Mouse (Mus musculus) heart, embryonic 11.5 days (tissue): ENCODE measurements around the gene Spatc1l. TPM values are rescaled to one million over a fixed set of nuclear protein-coding genes. Genes with fewer than 3 reads are reported as not detected.

ENCODE experiments used
- ATAC-seq: fragments of 200-750 bp; cut with Nextera tagmentation; replicated peaks from 2 replicates; pipeline ENCODE4 v1.8.0; 2017; ENCODE audit warnings: moderate library complexity; ENCODE audit not compliant: insufficient number of reproducible peaks, low FRiP score, low TSS enrichment
- H3K27ac ChIP-seq: fragments of 300-500 bp; sonication (generic); 2 replicates; pipeline ENCODE4 v1.5.1; 2014; ENCODE audit warnings: mild to moderate bottlenecking, low read depth, low read length
- H3K27me3 ChIP-seq: fragments of 300-500 bp; sonication (generic); 2 replicates; pipeline ENCODE4 v1.6.1; 2014; ENCODE audit warnings: mild to moderate bottlenecking, low read length, mixed read lengths; ENCODE audit not compliant: control insufficient read depth, insufficient read depth
- H3K36me3 ChIP-seq: fragments of 300-500 bp; sonication (generic); 2 replicates; pipeline ENCODE4 v1.6.1; 2014; ENCODE audit warnings: mild to moderate bottlenecking, low read length, moderate library complexity, mixed read lengths; ENCODE audit not compliant: control insufficient read depth, insufficient read depth
- H3K4me1 ChIP-seq: fragments of 300-500 bp; sonication (generic); 2 replicates; pipeline ENCODE4 v1.6.1; 2014; ENCODE audit warnings: low read length; ENCODE audit not compliant: control insufficient read depth, insufficient read depth
- H3K4me2 ChIP-seq: fragments of 300-500 bp; sonication (generic); 2 replicates; pipeline ENCODE4 v1.6.1; 2014; ENCODE audit warnings: mild to moderate bottlenecking, moderate library complexity
- H3K4me3 ChIP-seq: fragments of 300-500 bp; sonication (generic); 2 replicates; pipeline ENCODE4 v1.5.1; 2014; ENCODE audit warnings: low read depth, low read length
- H3K9ac ChIP-seq: fragments of 300-500 bp; sonication (generic); 2 replicates; pipeline ENCODE4 v1.6.1; 2014; ENCODE audit warnings: mild to moderate bottlenecking, low read depth, low read length, moderate library complexity
- H3K9me3 ChIP-seq: fragments of 300-500 bp; sonication (generic); replicated peaks from 2 replicates; pipeline ENCODE4 v1.6.1; 2016; ENCODE audit warnings: low read length; ENCODE audit not compliant: control insufficient read depth
- WGBS: fragments of 180-500 bp; shearing (Covaris S2); extraction: QIAGEN DNeasy Blood & Tissue Kit; methylation state at CpG from one replicate; pipeline ENCODE4 v1.1.7; 2014; ENCODE audit not compliant: insufficient replicate concordance; 5-methylcytosine and 5-hydroxymethylcytosine counted together
- polyA plus RNA-seq: library from polyadenylated mRNA; unstranded; fragments of >200 nt; fragmentation: Nextera tagmentation; extraction: Ambion mirVana; gene quantifications from 2 replicates; pipeline ENCODE4 v1.2.1, GENCODE M21; 2014

Spatc1l gene
- polyA plus RNA-seq, 1 experiment from 2014 or later: not detected

GRCm38 (mm10) chr10:76542636-76543375, 19.3 kb upstream of the Spatc1l start:
- Histone ChIP-seq H3K27ac (no peak overlapping the region), H3K4me2 (no peak overlapping the region), H3K4me1 (no peaks in the 10 kb centered on the region), H3K4me3 (no peak overlapping the region), H3K27me3 (no peaks in the 10 kb centered on the region), H3K9ac (no peak overlapping the region), H3K9me3 (no peaks in the 10 kb centered on the region), H3K36me3 (peaks cover 34% of the 10 kb centered on the region)
- 77% methylated on average over 10 of the region's 10 CpGs for WGBS
- no peak for ATAC-seq

- Histone ChIP-seq H3K27me3 (no peaks in the 10 kb centered on the region), H3K27ac (no peak overlapping the region), H3K4me1 (no peaks in the 10 kb centered on the region), H3K9ac (no peak overlapping the region), H3K4me2 (no peak overlapping the region), H3K9me3 (no peaks in the 10 kb centered on the region), H3K4me3 (no peak overlapping the region), H3K36me3 (peaks cover 25% of the 10 kb centered on the region)
- no peak for ATAC-seq
- WGBS: 86% methylated on average over 8 of the region's 8 CpGs
These were observed 15.5 kb upstream of the Spatc1l start for GRCm38 (mm10) chr10:76546566-76546965.

GRCm38 (mm10) chr10:76548218-76548617, 13.9 kb upstream of the Spatc1l start:
- H3K4me2 ChIP-seq: no peak overlapping the region
- WGBS: 94% methylated on average over 8 of the region's 8 CpGs
- no peak overlapping the region for H3K4me3 ChIP-seq
- no peaks in the 10 kb centered on the region for H3K9me3 ChIP-seq
- H3K27ac ChIP-seq: no peak overlapping the region
- H3K36me3 ChIP-seq: peaks cover 25% of the 10 kb centered on the region
- no peaks in the 10 kb centered on the region for H3K27me3 ChIP-seq
- H3K9ac ChIP-seq: no peak overlapping the region
- ATAC-seq: no peak
- H3K4me1 ChIP-seq: no peaks in the 10 kb centered on the region

GRCm38 (mm10) chr10:76550458-76550857, 11.6 kb upstream of the Spatc1l start:
- ATAC-seq: no peak
- H3K4me2 ChIP-seq: no peak overlapping the region
- no peaks in the 10 kb centered on the region for H3K9me3 ChIP-seq
- H3K27ac ChIP-seq: no peak overlapping the region
- no peaks in the 10 kb centered on the region for H3K27me3 ChIP-seq
- no peak overlapping the region for H3K4me3 ChIP-seq
- H3K36me3 ChIP-seq: peaks cover 24% of the 10 kb centered on the region
- 86% methylated on average over 5 of the region's 5 CpGs for WGBS
- no peaks in the 10 kb centered on the region for H3K4me1 ChIP-seq
- H3K9ac ChIP-seq: no peak overlapping the region

GRCm38 (mm10) chr10:76551556-76551955, 10.5 kb upstream of the Spatc1l start:
- 78% methylated on average over 3 of the region's 3 CpGs for WGBS
- no peak overlapping the region for H3K4me2 ChIP-seq
- no peak overlapping the region for H3K27ac ChIP-seq
- no peak for ATAC-seq
- H3K9me3 ChIP-seq: no peaks in the 10 kb centered on the region
- peaks cover 21% of the 10 kb centered on the region for H3K36me3 ChIP-seq
- H3K9ac ChIP-seq: no peak overlapping the region
- H3K27me3 ChIP-seq: no peaks in the 10 kb centered on the region
- no peaks in the 10 kb centered on the region for H3K4me1 ChIP-seq
- H3K4me3 ChIP-seq: no peak overlapping the region

GRCm38 (mm10) chr10:76554061-76554460, 8.0 kb upstream of the Spatc1l start:
- Histone ChIP-seq H3K4me1 (no peaks in the 10 kb centered on the region), H3K9me3 (no peaks in the 10 kb centered on the region), H3K27me3 (no peaks in the 10 kb centered on the region), H3K27ac (no peak overlapping the region), H3K9ac (no peak overlapping the region), H3K36me3 (peaks cover 15% of the 10 kb centered on the region), H3K4me2 (no peak overlapping the region), H3K4me3 (no peak overlapping the region)
- no peak for ATAC-seq
- 88% methylated on average over 5 of the region's 5 CpGs for WGBS

- Histone ChIP-seq H3K27me3 (no peaks in the 10 kb centered on the region), H3K36me3 (no peaks in the 10 kb centered on the region), H3K27ac (no peak overlapping the region), H3K9ac (no peak overlapping the region), H3K4me2 (no peak overlapping the region), H3K4me1 (no peaks in the 10 kb centered on the region), H3K4me3 (no peak overlapping the region), H3K9me3 (peaks cover 5% of the 10 kb centered on the region; the same call in 1 of the 2 replicates)
- 88% methylated on average over 22 of the region's 22 CpGs for WGBS
- no peak for ATAC-seq
These were observed 8.1 kb downstream of the Spatc1l start for GRCm38 (mm10) chr10:76569996-76570685.

GRCm38 (mm10) chr10:76571070-76571469, 9.0 kb downstream of the Spatc1l start:
- H3K4me1 ChIP-seq: no peaks in the 10 kb centered on the region
- no peaks in the 10 kb centered on the region for H3K27me3 ChIP-seq
- H3K4me2 ChIP-seq: no peak overlapping the region
- H3K27ac ChIP-seq: no peak overlapping the region
- 71% methylated on average over 2 of the region's 2 CpGs for WGBS
- H3K36me3 ChIP-seq: no peaks in the 10 kb centered on the region
- no peak overlapping the region for H3K9ac ChIP-seq
- no peak for ATAC-seq
- no peak overlapping the region for H3K4me3 ChIP-seq
- peaks cover 5% of the 10 kb centered on the region; the same call in 1 of the 2 replicates for H3K9me3 ChIP-seq
